Mouse (Mus musculus) frontal cortex, postnatal 25 days (tissue): ENCODE results near the gene Tmem259.

Experiments
- DNase-seq, 2 experiments: peaks; one replicate each; pipeline ENCODE4 v3.0.0; 2022; ENCODE audit warnings: low spot score in 2 of 2

Tmem259 gene

GRCm38 (mm10) chr10:79987771-79988505 is 3.8 kb upstream of the Tmem259 start:
- DNase-seq = no peak

DNA sequence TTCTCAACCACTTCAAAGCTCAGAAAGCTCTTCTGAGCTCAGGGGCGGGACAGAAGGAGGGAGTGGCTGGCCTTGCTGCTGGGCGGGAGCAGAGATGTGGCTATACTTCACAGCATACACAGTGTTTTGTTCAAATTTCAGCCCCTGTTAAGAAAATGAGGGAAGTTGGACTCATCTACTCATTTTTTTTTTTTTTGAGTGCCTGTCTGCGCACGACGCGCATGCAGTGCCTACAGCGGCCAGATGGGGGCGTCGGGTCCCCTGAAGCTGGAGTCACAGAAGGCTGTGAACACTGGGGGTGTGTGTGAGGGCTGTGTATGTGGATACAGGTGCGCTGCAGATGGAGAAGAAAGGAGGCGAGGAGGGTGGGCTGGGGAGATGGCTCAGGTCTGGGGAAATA is 2.8 kb upstream of the Tmem259 start:
- DNase-seq = peak; percentile 76 to 77

DNA sequence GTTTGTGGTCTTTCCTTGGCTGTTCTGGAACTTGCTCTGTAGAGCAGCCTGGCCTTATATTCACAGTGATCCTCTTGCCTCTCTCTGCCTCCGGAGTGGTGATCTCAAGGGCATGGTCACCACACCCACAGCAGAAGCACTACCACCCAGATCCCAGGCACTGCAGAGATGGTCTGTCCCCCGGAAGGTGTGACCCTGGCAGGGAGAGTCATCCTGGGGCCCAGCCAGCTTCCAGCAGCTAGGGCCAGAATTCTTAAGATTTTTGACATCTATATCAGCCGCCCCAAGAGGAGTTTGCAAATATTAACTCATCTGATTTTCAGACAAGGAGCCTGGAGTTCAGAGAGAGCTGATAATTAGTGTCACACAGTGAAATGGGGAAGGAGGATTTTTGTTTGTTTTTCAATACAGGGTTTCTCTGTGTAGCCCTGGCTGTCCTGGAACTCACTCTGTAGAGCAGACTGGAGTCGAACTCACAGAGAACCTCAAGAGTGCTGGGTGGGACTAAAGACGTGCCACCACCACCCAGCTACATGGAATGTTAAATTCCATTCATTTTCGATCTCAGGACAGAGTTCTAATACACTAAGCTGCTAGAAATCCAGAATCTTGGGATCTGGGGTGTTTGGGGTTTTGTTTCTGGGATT is 2.2 kb upstream of the Tmem259 start:
- DNase-seq = no peak

DNA sequence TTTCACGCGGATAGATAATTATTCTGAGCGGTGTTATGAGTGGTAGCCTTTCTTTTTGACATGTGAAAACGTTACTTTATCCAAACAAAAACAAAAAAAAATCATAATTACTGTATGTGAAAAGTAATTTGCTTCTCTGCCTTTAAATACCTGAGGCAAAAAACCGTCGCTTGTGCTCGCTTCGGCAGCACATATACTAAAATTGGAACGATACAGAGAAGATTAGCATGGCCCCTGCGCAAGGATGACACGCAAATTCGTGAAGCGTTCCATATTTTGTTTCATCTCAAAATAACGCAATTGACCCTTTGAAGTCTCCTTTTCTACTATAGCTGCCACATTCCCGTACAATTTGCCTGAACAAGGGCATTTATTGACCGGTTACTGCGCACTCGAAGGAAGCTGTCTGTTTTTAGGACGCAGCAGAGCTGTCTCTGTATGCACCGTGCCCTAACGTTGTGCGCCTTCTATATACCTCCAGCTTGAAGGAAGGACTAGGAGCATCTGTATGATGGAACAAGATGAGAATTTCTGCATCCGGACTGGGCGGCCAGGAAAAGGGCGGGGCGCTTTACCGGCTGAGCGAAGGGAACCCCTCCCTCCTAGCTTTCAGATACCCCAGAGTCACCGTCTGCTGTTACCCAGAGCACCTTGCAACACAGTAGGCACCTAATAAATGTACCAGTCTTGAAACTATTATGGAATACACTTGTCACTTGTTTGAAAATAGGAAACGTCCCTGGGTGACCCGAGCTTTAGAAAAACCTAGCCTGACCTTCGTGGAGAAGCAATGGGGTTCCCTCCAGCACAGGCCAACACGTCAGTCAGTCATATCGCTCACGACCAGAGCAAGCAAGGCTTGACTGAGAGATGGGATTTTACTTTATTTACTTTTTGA is 1.5 kb upstream of the Tmem259 start:
- DNase-seq = peak; percentile 46 to 50

GRCm38 (mm10) chr10:79984871-79985270 is 741 bp upstream of the Tmem259 start:
- peak; percentile 89 to 92 for DNase-seq

- peak; percentile 54 to 58 for DNase-seq
Observed at GRCm38 (mm10) chr10:79983670-79984069, 460 bp downstream of the Tmem259 start.

GRCm38 (mm10) chr10:79983205-79983604 is 925 bp downstream of the Tmem259 start:
- DNase-seq = no peak

DNA sequence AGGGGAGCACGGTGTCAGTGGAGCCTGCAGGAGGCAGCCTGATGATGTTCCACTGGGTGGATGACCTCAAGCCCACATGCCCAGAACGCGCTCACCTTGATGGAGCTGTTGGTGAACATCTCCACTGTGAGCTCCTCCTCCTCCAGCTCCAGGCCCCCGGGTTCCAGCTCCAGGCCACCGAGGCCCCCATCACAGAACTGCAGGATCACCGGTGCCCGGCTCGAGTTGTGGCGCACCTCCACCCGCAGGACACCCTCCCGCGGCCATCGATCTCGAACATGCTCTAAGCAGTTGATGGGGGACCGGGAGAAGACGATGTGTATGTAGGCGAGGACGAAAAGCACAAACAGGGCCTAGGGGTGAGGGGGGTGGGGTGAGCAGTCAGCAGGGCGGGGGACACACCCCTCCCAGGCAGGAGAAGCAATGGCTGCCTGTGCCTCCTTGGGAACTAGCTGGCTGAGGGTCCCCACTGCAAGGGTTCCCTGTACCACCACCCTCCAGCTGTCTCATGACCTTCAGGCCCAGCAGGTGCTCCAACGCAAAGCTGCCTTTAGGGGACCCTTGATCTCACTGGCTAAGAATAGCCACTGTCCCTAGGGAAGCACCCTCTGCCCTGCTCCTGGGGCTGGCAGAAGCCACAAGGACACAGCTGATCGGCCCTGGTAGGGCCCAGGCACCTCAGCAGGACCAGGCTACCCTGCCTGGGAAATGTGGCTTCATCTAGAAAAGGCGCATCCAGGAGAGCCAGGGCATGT is 4.6 kb downstream of the Tmem259 start:
- no peak for DNase-seq

DNA sequence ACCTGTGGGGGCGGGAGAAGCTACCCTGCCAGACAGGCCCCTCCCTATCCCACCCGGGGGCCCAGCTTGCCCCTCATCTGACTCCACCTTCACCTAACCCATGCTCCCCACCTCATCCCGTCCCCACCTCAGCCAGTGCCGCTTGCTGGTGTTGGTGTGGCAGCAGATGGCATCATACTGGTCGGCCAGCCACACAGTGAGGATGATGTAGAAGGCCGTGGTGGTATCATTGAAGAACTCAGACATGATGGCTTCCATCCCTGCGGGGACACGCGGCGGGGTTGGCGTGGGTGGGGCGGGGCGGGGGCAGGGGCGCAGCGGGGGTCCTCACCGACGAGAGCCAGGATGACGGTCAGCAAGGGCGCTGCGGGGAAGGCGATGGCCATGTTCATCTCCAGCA is 6.1 kb downstream of the Tmem259 start:
- DNase-seq = no peak

- DNase-seq = no peak
Observed at GRCm38 (mm10) chr10:79977324-79977723, 6.8 kb downstream of the Tmem259 start.

- no peak for DNase-seq
Observed at GRCm38 (mm10) chr10:79976722-79977107, 7.4 kb downstream of the Tmem259 start.

DNA sequence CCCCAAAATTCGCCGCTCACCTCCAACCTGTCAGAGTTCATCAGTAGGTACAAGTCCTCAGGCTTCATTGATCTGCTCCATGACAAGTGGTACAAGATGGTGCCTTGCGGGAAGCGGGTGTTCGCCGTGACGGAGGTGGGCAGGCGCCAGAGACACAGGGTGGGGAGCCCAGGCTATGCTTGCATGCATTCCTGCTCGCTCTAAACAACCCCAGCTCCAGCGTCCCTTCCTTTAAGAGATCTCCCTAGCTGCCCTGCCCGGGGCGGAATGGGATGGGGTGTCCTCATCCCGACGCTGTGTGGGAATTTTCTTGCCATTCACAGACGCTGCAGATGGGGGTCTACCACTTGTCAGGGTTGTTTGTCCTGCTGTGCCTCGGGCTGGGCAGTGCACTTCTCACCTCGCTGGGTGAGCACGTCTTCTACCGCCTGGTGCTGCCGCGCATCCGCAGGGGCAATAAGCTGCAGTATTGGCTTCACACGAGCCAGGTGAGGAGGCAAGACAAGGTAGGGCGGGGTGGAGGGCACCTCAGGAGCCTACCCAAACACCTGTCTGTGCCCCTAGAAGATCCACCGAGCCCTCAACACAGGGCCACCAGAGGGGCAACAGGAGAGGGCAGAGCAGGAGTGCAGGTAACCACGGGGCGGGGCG is 7.9 kb downstream of the Tmem259 start:
- DNase-seq = no peak

DNA sequence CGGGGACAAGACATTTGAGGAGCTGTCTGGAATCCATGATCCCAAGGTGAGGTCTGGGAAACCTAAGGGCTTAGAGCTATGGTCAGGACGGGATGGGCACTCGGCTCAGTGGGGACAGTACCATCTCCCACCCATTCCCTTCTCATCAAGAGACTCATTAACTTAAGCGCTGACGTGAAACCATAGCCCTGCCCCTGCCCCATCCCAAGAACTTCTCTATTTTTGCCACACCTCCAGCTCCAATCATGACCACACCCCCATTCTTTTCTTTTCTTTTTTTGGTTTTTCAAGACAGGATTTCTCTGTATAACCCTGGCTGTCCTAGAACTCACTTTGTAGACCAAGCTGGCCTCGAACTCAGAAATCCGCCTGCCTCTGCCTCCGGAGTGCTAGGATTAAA is 9.5 kb downstream of the Tmem259 start:
- DNase-seq = no peak

DNA sequence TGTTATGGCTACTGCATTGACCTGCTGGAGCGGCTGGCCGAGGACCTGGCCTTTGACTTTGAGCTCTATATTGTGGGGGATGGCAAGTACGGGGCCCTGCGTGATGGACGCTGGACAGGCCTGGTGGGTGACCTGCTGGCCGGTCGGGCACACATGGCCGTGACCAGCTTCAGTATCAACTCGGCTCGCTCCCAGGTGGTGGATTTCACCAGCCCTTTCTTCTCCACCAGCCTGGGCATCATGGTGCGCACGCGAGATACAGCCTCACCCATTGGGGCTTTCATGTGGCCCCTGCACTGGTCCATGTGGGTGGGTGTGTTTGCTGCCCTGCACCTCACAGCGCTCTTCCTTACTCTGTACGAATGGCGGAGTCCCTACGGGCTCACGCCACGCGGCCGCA is 10.0 kb downstream of the Tmem259 start:
- DNase-seq = no peak

DNA sequence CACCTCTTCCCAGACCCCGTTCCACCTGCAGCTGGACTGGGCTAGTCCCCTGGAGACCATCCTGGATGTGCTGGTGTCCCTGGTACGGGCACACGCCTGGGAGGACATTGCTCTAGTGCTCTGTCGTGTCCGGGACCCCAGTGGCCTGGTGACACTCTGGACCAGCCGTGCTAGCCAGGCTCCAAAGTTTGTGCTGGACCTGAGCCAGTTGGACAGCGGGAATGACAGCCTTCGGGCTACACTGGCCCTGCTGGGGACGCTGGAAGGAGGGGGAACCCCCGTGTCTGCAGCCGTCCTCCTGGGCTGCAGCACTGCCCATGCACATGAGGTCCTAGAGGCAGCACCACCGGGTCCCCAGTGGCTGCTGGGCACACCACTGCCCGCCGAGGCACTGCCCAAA is 11.3 kb downstream of the Tmem259 start:
- DNase-seq = no peak

GRCm38 (mm10) chr10:79971183-79971497 is 13.0 kb downstream of the Tmem259 start:
- no peak for DNase-seq

DNA sequence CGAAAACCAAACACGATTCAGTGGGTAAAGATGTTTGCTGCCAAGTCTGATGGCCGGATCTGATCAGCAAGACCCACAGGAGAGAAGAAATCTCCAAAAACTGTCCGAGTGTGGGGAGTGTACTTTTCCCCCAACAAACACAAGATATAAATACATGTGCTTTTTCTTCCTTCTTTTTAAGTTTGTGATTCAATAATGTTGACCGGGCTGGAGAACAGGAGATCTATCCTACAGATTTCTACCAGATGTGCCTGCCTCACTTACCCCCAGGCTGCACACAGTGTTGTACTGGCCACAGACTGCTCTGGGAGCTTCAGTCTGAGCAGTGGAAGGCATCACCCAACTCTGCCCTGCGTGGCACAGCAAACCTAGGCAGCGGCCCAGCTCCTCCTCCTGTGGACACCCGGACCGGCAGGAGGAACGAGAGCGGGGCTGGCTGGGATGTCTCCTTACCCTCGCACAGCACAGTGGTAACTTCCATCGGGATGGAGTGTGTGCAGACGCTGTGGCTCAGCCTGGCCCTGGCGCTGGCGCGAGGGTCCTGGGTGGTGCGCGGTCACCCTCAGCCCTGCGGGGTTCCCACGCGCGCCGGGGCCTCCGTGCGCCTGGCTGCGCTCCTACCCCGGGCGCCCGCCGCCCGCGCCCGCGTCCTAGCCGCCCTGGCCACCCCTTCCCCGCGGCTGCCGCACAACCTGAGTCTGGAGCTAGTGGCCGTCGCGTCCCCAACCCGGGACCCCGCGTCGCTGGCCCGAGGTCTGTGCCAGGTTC is 13.5 kb downstream of the Tmem259 start, which contains the start of gene Grin3b:
Grin3b (plus strand) TSS at position 301 of the 768 bp plus-strand sequence.
- no peak for DNase-seq

- no peak for DNase-seq
Observed at GRCm38 (mm10) chr10:79969124-79969568, 15.0 kb downstream of the Tmem259 start.

DNA sequence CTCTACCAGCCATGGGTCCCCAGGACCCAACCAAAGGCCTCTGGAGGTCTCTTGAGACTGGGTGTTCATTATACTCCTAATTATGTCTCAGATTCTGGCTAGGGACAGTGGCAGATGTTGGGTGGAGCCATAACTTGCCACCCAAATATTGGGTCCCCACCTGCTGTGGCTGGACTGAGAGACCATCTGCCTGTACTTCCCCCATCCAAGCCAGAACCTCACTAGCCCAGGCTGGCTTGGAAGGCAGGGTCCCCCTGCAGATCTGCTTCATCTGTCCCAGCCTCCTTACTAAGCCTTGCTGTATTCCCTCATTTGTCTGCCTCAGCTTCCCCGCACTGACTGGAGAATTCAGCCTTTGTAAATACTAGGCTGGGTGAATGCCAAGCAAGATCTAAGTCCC is 15.9 kb downstream of the Tmem259 start:
- DNase-seq = no peak

DNA sequence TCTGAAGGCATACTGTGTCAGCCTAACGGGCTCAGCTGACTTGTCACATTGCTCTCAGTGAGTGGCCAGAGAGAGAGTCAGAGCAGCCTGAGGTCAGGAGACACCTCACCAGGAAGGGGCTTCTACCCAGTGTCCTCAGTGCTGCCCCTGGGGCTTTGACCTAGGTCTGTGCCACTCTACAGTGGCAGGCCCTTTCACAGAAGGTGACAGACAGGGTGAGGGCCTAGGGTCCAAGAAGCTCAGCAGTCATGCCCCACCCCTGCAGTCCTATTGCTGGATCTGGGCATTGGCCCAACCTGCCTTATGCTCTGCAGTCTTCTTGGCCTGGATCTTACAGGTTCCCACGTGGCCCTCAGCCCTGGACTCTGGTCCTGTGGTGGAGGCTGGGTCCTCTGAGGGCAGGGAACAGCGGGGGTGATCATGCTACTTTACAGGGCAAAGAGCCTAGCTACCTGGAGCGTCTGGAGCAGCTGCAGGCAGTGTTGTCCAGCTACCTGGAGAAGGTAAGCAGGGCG is 17.2 kb downstream of the Tmem259 start:
- DNase-seq = no peak
